Mouse (Mus musculus): Measurements from ENCODE around the gene Dzip1.

GRCm38 (mm10) chr14:118856563-118856962 is 68.7 kb downstream of the Dzip1 start:
- TF ChIP-seq CTCF (IDR thresholded peaks at IDR 0.05; ENCODE audit: low read depth, low read length) (no peak), GATA2 (IDR thresholded peaks at IDR 0.05; ENCODE audit: borderline replicate concordance, low read depth, low read length) (no peak), POLR2AphosphoS5 (IDR thresholded peaks at IDR 0.05; ENCODE audit: insufficient replicate concordance, low read depth, low read length) (no peak), TAL1 (conservative IDR thresholded peaks at IDR 0.05; ENCODE audit: low read depth, low read length) (no peak), GATA1 (IDR thresholded peaks at IDR 0.05; ENCODE audit: borderline replicate concordance, low read length) (no peak)

All from G1E (cell line).